Mouse (Mus musculus): ENCODE results near the gene Dcun1d4. TPM values are rescaled to one million over a fixed set of nuclear protein-coding genes. Genes with fewer than 3 reads are reported as not detected.

The Dcun1d4 gene
- polyA plus RNA-seq, 1 experiment from 2014 or later, result 29.8 TPM

DNA sequence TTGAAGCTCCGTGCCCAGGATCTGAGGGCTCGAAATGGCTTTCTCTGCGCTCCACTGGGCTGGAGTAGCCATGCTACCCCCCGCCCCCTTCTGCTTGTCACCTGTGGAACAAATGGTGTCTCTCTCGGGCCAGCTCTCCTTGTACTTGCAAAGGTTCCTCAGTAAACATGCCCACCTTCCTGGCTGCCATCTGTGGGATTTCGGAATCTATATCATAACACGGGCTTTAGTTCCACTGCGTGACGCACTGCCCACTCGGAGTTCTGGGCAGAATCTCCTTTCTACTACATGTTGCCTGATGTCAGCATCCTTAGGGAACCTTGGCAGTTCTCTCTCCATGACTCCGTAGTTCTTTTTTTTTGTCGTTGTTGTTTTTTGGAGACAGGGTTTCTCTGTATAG lies 56.9 kb downstream of the Dcun1d4 start:
- no peak for ATAC-seq (ENCODE audit: low FRiP score, low TSS enrichment)
- WGBS, result 75% methylated on average over 12 of the region's 12 CpGs
- Histone ChIP-seq H3K9ac (ENCODE audit: low read depth, low read length) (no peak overlapping the region), H3K4me2 (replicated peaks; ENCODE audit: low read depth, low read length) (no peak overlapping the region), H3K4me1 (ENCODE audit: control insufficient read depth, insufficient read depth, low read length) (0 out of 2 replicates have a peak, but pooled peaks cover 4% of the 10 kb centered on the region), H3K27ac (ENCODE audit: low read depth, low read length) (no peak overlapping the region), H3K36me3 (ENCODE audit: control insufficient read depth, insufficient read depth, low read length) (peaks cover 17% of the 10 kb centered on the region; the same call in 1 of the 2 replicates), H3K9me3 (ENCODE audit: control insufficient read depth, low read length) (0 out of 2 replicates have a peak, but pooled peaks cover 4% of the 10 kb centered on the region), H3K4me3 (ENCODE audit: low read length) (no peak overlapping the region), H3K27me3 (ENCODE audit: control insufficient read depth, insufficient read depth, low read length) (no peaks in the 10 kb centered on the region)

DNA sequence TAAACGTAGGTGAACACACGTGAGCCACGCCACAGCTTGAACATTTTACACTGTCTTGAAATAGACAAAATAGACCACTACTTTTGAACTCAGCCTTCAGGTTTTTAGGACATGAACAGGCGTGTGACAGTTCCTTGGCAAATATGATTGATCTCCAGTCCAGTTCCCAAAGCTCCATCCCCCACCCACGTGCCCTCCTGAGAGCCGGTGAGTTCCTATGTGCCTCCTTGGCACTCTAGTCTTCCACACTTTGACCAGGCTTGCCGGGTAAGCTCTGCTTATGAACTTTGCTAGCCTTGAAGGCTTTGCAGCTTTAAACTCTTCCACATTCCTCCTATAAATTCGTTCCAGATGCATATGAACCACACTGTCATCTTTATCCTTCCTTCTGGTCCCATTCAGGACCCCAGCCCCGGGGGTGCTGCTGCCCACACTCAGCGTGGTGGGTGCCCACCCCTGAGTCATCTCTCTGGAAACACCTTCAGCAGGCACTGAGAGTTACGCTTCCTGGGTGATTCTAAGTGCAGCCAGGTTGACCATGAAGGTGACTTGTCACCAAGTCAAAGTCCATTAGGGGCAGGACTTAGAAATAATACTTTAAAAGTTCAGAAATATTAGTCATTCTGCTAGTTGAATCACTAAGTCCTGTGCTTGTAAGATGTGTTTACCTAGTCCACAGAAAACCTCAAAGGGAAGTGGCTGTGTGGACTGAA lies 57.9 kb downstream of the Dcun1d4 start:
- Histone ChIP-seq H3K4me2 (replicated peaks; ENCODE audit: low read depth, low read length) (no peak overlapping the region), H3K27ac (ENCODE audit: low read depth, low read length) (no peak overlapping the region), H3K9me3 (ENCODE audit: control insufficient read depth, low read length) (no peaks in the 10 kb centered on the region), H3K4me3 (ENCODE audit: low read length) (no peak overlapping the region), H3K4me1 (ENCODE audit: control insufficient read depth, insufficient read depth, low read length) (0 out of 2 replicates have a peak, but pooled peaks cover 4% of the 10 kb centered on the region), H3K9ac (ENCODE audit: low read depth, low read length) (no peak overlapping the region), H3K36me3 (ENCODE audit: control insufficient read depth, insufficient read depth, low read length) (peaks cover 11% of the 10 kb centered on the region; the same call in 1 of the 2 replicates), H3K27me3 (ENCODE audit: control insufficient read depth, insufficient read depth, low read length) (no peaks in the 10 kb centered on the region)
- 92% methylated on average over 11 of the region's 11 CpGs for WGBS
- no peak for ATAC-seq (ENCODE audit: low FRiP score, low TSS enrichment)

DNA sequence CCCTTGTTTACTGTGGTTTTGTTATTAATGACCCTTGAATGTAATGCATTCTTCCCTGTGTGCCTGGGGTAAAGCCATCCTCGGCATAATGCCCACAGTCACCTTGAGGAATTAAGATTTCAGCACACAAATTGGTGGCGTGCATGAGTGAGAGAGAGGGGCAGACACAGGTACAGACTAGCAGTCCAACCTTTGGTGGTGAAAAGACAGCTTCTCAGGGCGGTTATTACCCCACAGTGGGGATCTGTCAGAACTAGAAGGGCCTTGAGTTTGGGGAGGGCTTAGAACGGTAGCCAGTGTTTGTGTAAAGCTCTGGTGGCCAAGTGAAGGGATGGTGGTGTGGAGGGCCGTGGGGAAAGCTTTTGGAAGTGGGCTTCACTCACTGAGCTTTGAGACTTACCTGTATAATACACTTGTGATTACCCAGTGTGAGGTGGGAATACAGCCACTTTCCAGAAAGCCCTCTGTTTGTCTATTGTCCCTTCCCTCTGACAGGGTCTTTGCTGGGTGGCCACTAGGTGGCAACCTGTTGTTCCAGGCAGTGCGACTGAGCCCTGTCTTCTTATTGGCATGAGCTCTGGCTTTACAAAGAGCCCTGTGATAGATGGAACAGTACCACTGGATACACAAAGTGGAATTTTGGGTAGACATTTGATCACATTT lies 59.2 kb downstream of the Dcun1d4 start:
- H3K36me3 ChIP-seq (ENCODE audit: control insufficient read depth, insufficient read depth, low read length), result peaks cover 11% of the 10 kb centered on the region; the same call in 1 of the 2 replicates
- H3K27me3 ChIP-seq (ENCODE audit: control insufficient read depth, insufficient read depth, low read length), result no peaks in the 10 kb centered on the region
- H3K27ac ChIP-seq (ENCODE audit: low read depth, low read length), result no peak overlapping the region
- no peak overlapping the region for H3K9ac ChIP-seq (ENCODE audit: low read depth, low read length)
- H3K4me2 ChIP-seq (replicated peaks; ENCODE audit: low read depth, low read length), result no peak overlapping the region
- H3K9me3 ChIP-seq (ENCODE audit: control insufficient read depth, low read length), result no peaks in the 10 kb centered on the region
- ATAC-seq (ENCODE audit: low FRiP score, low TSS enrichment), result no peak
- H3K4me1 ChIP-seq (ENCODE audit: control insufficient read depth, insufficient read depth, low read length), result peaks cover 14% of the 10 kb centered on the region; the same call in 1 of the 2 replicates
- WGBS, result 64% methylated on average over 6 of the region's 6 CpGs
- H3K4me3 ChIP-seq (ENCODE audit: low read length), result no peak overlapping the region

DNA sequence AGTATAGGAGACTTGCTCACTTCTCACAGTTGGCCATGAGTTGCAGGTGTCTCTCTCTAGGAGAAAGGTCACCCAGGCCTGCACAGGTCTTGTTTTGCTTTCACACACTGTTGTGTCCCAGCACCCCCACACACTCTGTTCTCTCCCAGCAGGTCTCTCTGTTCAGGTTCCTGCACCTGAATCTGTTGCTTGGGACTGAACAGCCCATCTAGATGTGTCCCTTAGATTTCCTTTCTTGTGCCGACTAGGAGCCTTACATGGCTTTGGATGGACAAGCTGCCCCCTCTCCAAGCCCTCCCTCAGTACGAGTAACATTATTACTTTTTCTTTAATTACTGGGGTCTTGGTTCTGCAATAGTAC lies 59.7 kb downstream of the Dcun1d4 start:
- no peaks in the 10 kb centered on the region for H3K27me3 ChIP-seq (ENCODE audit: control insufficient read depth, insufficient read depth, low read length)
- ATAC-seq (ENCODE audit: low FRiP score, low TSS enrichment), result no peak
- no peak overlapping the region for H3K4me3 ChIP-seq (ENCODE audit: low read length)
- H3K9me3 ChIP-seq (ENCODE audit: control insufficient read depth, low read length), result no peaks in the 10 kb centered on the region
- H3K27ac ChIP-seq (ENCODE audit: low read depth, low read length), result no peak overlapping the region
- peaks cover 8% of the 10 kb centered on the region; the same call in 1 of the 2 replicates for H3K36me3 ChIP-seq (ENCODE audit: control insufficient read depth, insufficient read depth, low read length)
- H3K4me1 ChIP-seq (ENCODE audit: control insufficient read depth, insufficient read depth, low read length), result peaks cover 19% of the 10 kb centered on the region
- 91% methylated on average over 2 of the region's 2 CpGs for WGBS
- no peak overlapping the region for H3K9ac ChIP-seq (ENCODE audit: low read depth, low read length)
- no peak overlapping the region for H3K4me2 ChIP-seq (replicated peaks; ENCODE audit: low read depth, low read length)

DNA sequence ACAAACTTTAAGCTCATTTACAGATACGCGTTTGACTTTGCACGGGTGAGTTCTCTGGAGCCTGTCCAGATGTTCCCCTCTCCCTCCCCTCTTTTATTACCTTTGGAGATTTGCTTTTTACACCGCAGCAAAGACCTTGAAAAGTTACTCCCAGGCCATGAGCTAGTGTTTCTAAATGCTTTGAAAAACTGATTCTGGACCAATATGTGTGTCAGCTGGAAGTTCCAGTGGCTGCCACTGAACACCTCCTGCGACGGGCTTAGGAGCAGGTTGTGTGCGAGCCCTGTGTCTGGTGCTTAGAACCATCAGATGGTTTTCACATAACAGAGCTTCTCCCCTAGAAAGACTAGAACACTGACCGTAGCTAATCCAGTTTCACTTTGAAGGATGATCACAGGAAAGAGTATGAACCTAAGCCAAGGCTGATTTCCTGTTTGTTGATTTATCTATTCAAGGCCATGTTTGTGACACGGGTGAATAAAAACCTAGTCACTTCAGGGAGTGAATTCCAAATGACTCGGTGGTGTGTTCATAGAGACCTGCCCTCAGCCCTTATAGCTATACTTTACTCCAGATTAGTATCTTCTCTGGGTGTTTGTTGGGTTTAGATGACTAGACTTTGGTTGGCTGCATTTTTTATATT lies 63.4 kb downstream of the Dcun1d4 start:
- H3K27ac ChIP-seq (ENCODE audit: low read depth, low read length), result no peak overlapping the region

DNA sequence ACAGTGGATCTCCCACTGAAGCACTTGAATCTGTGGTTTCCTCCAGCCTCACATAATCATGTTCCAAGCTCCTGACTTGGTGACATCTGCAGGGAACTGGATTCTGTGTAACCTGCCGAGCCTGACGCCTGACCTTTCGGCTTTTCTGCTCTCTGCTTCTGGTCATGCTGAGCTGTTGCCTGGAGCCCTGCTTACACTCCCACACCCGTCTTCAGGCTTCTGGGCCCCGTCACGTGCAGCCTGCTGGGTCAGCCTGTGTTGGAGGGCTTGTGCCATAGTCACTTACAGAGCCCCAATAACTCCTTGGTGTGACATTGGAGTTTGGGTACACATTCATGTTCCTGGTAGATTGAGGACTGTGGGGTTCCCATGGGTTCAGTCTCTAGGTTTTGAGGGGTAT lies 64.8 kb downstream of the Dcun1d4 start:
- H3K9me3 ChIP-seq (ENCODE audit: control insufficient read depth, low read length), result no peaks in the 10 kb centered on the region
- H3K9ac ChIP-seq (ENCODE audit: low read depth, low read length), result no peak overlapping the region
- WGBS, result 27% methylated on average over 6 of the region's 6 CpGs
- H3K4me2 ChIP-seq (replicated peaks; ENCODE audit: low read depth, low read length), result no peak overlapping the region
- H3K27me3 ChIP-seq (ENCODE audit: control insufficient read depth, insufficient read depth, low read length), result no peaks in the 10 kb centered on the region
- H3K4me1 ChIP-seq (ENCODE audit: control insufficient read depth, insufficient read depth, low read length), result peaks cover 15% of the 10 kb centered on the region
- H3K36me3 ChIP-seq (ENCODE audit: control insufficient read depth, insufficient read depth, low read length), result peaks cover 2% of the 10 kb centered on the region; the same call in 1 of the 2 replicates
- H3K27ac ChIP-seq (ENCODE audit: low read depth, low read length), result no peak overlapping the region
- ATAC-seq (ENCODE audit: low FRiP score, low TSS enrichment), result peak; percentile 84
- H3K4me3 ChIP-seq (ENCODE audit: low read length), result no peak overlapping the region

More for the DNA sequence above, 63.4 kb downstream of the Dcun1d4 start:
- peaks cover 2% of the 10 kb centered on the region; the same call in 1 of the 2 replicates for H3K36me3 ChIP-seq (ENCODE audit: control insufficient read depth, insufficient read depth, low read length)
- WGBS, result 22% methylated on average over 10 of the region's 10 CpGs
- no peaks in the 10 kb centered on the region for H3K9me3 ChIP-seq (ENCODE audit: control insufficient read depth, low read length)
- H3K4me2 ChIP-seq (replicated peaks; ENCODE audit: low read depth, low read length), result no peak overlapping the region
- ATAC-seq (ENCODE audit: low FRiP score, low TSS enrichment), result no peak
- no peaks in the 10 kb centered on the region for H3K27me3 ChIP-seq (ENCODE audit: control insufficient read depth, insufficient read depth, low read length)
- H3K4me3 ChIP-seq (ENCODE audit: low read length), result no peak overlapping the region
- no peak overlapping the region for H3K9ac ChIP-seq (ENCODE audit: low read depth, low read length)
- H3K4me1 ChIP-seq (ENCODE audit: control insufficient read depth, insufficient read depth, low read length), result peaks cover 19% of the 10 kb centered on the region

DNA sequence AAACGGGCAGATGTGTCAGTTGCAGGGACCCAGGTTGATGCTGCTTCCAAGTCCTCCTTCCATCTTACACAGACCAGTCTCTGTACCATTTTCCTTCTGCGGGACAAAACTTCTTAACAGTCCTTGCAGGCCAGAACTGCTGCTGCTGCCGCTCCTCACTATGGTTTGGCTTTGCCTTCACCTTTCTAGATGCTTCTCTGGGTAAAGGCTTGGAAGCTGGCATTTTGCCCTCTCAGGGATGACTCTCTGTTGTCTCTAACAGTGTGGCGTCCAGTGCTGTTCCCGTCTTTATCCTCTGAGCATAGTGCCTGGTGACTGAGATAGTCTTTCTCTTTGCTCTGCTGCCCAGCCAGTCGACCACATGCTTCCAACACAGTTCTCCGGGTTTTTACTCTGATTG lies 66.5 kb downstream of the Dcun1d4 start:
- Histone ChIP-seq H3K4me1 (ENCODE audit: control insufficient read depth, insufficient read depth, low read length) (peaks cover 15% of the 10 kb centered on the region), H3K36me3 (ENCODE audit: control insufficient read depth, insufficient read depth, low read length) (no peaks in the 10 kb centered on the region; the same call in 1 of the 2 replicates), H3K4me2 (replicated peaks; ENCODE audit: low read depth, low read length) (no peak overlapping the region), H3K4me3 (ENCODE audit: low read length) (no peak overlapping the region), H3K9me3 (ENCODE audit: control insufficient read depth, low read length) (no peaks in the 10 kb centered on the region), H3K27me3 (ENCODE audit: control insufficient read depth, insufficient read depth, low read length) (no peaks in the 10 kb centered on the region), H3K27ac (ENCODE audit: low read depth, low read length) (no peak overlapping the region), H3K9ac (ENCODE audit: low read depth, low read length) (no peak overlapping the region)
- ATAC-seq (ENCODE audit: low FRiP score, low TSS enrichment), result no peak
- 86% methylated on average over 7 of the region's 7 CpGs for WGBS

DNA sequence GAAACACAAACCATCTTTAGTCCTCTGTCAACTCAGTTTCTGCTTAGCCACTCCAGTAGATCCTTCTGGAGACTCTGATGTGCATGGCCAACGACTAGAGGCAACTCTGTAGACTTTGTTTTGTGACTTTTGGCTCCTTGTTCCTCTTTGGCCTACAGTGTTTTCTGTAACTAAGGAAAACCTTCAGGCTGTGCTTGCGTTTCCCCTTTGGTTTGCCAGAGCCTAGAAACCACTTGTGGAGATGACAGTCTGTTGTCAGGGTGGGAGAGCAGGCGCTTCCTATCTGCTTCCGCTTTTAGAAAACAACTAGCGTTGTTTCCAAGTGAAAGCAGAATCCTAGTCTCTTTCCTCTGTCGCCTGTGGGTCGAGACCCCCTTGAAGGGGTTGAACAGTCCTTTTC lies 67.4 kb downstream of the Dcun1d4 start:
- Histone ChIP-seq H3K4me2 (replicated peaks; ENCODE audit: low read depth, low read length) (no peak overlapping the region), H3K4me3 (ENCODE audit: low read length) (no peak overlapping the region), H3K9me3 (ENCODE audit: control insufficient read depth, low read length) (no peaks in the 10 kb centered on the region), H3K36me3 (ENCODE audit: control insufficient read depth, insufficient read depth, low read length) (no peaks in the 10 kb centered on the region), H3K4me1 (ENCODE audit: control insufficient read depth, insufficient read depth, low read length) (peaks cover 15% of the 10 kb centered on the region), H3K9ac (ENCODE audit: low read depth, low read length) (no peak overlapping the region), H3K27me3 (ENCODE audit: control insufficient read depth, insufficient read depth, low read length) (no peaks in the 10 kb centered on the region), H3K27ac (ENCODE audit: low read depth, low read length) (no peak overlapping the region)
- WGBS, result 92% methylated on average over 7 of the region's 7 CpGs
- ATAC-seq (ENCODE audit: low FRiP score, low TSS enrichment), result no peak

DNA sequence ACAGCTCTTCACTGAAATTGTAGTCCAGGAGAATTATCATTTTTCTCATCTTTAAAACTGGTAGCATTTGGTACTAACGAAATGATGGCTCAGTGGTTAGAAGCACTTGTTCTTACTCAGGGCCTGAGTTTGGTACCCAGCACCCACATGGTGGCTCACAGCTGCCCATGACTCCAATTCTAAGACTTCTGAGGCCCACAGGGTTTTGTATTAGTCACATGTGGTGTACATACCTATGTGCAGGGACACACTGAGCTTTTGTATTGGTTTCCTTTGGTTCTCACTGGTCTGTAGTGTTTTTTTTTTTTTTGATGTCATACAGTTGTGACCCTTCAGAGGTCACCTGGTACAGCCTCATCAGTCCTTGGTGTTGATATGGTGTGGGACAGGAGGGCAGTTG lies 68.0 kb downstream of the Dcun1d4 start:
- no peaks in the 10 kb centered on the region for H3K9me3 ChIP-seq (ENCODE audit: control insufficient read depth, low read length)
- H3K27me3 ChIP-seq (ENCODE audit: control insufficient read depth, insufficient read depth, low read length), result no peaks in the 10 kb centered on the region
- WGBS, result 92% methylated on average over 1 of the region's 1 CpGs
- ATAC-seq (ENCODE audit: low FRiP score, low TSS enrichment), result no peak
- H3K4me1 ChIP-seq (ENCODE audit: control insufficient read depth, insufficient read depth, low read length), result peaks cover 15% of the 10 kb centered on the region
- no peak overlapping the region for H3K27ac ChIP-seq (ENCODE audit: low read depth, low read length)
- no peak overlapping the region for H3K4me2 ChIP-seq (replicated peaks; ENCODE audit: low read depth, low read length)
- H3K36me3 ChIP-seq (ENCODE audit: control insufficient read depth, insufficient read depth, low read length), result no peaks in the 10 kb centered on the region
- H3K4me3 ChIP-seq (ENCODE audit: low read length), result no peak overlapping the region
- H3K9ac ChIP-seq (ENCODE audit: low read depth, low read length), result no peak overlapping the region
